Mouse (Mus musculus) stomach, embryonic 16.5 days (tissue): ENCODE data around the gene Vtcn1. TPM values are rescaled to one million over a fixed set of nuclear protein-coding genes. Genes with fewer than 3 reads are reported as not detected.

Experiments
- ATAC-seq: fragments of 200-750 bp; cut with Nextera tagmentation; 2 replicates; pipeline ENCODE4 v1.8.0; 2017; ENCODE audit warnings: moderate number of reproducible peaks, moderate TSS enrichment; ENCODE audit not compliant: insufficient read depth, low FRiP score
- H3K27ac ChIP-seq: fragments of 300-500 bp; sonication (generic); 2 replicates; pipeline ENCODE4 v1.5.1; 2014; ENCODE audit warnings: low read length
- H3K27me3 ChIP-seq: fragments of 300-500 bp; sonication (generic); 2 replicates; pipeline ENCODE4 v1.6.1; 2014; ENCODE audit warnings: low read length, control low read depth, mixed read lengths; ENCODE audit not compliant: control insufficient read depth, insufficient read depth
- H3K36me3 ChIP-seq: fragments of 300-500 bp; sonication (generic); 2 replicates; pipeline ENCODE4 v1.6.1; 2014; ENCODE audit warnings: low read length; ENCODE audit not compliant: control insufficient read depth, insufficient read depth
- H3K4me1 ChIP-seq: fragments of 300-500 bp; sonication (generic); 2 replicates; pipeline ENCODE4 v1.6.1; 2014; ENCODE audit warnings: low read length, control low read depth, mixed read lengths; ENCODE audit not compliant: control insufficient read depth, insufficient read depth
- H3K4me2 ChIP-seq: fragments of 300-500 bp; sonication (generic); 2 replicates; pipeline ENCODE4 v1.6.1; 2014; ENCODE audit warnings: low read depth, low read length, mixed read lengths
- H3K4me3 ChIP-seq: fragments of 300-500 bp; sonication (generic); replicated peaks from 2 replicates; pipeline ENCODE4 v1.5.1; 2014; ENCODE audit warnings: mild to moderate bottlenecking, low read length
- H3K9ac ChIP-seq: fragments of 300-500 bp; sonication (generic); 2 replicates; pipeline ENCODE4 v1.6.1; 2014; ENCODE audit warnings: low read length
- H3K9me3 ChIP-seq: fragments of 300-500 bp; sonication (generic); replicated peaks from 2 replicates; pipeline ENCODE4 v1.6.1; 2016; ENCODE audit warnings: low read length, control low read depth; ENCODE audit not compliant: control insufficient read depth
- WGBS: fragments of 180-500 bp; shearing (Covaris S2); extraction: QIAGEN DNeasy Blood & Tissue Kit; methylation state at CpG from one replicate; pipeline ENCODE4 v1.1.7; 2014; 5-methylcytosine and 5-hydroxymethylcytosine counted together
- polyA plus RNA-seq: library from polyadenylated mRNA; unstranded; fragments of >200 nt; fragmentation: Nextera tagmentation; extraction: Ambion mirVana; gene quantifications from 2 replicates; pipeline ENCODE4 v1.2.1, GENCODE M21; 2015

Vtcn1 gene
- polyA plus RNA-seq: 2.1 and 3.1 TPM in 2 replicates

- Histone ChIP-seq H3K27me3 (no peaks in the 10 kb centered on the region), H3K4me3 (no peak within 1 kb of the TSS; the same call in 1 of the 2 replicates), H3K27ac (peak within 1 kb of the TSS; percentile 47), H3K4me2 (peak within 1 kb of the TSS; percentile 38; the same call in 1 of the 2 replicates), H3K9ac (peak within 1 kb of the TSS; percentile 40), H3K4me1 (peaks cover 17% of the 10 kb centered on the region), H3K36me3 (no peaks in the 10 kb centered on the region), H3K9me3 (no peaks in the 10 kb centered on the region)
- WGBS: 43% methylated on average over 6 of the region's 6 CpGs
- peak; percentile 62; the same call in 1 of the 2 replicates for ATAC-seq
These were observed at the start of gene Vtcn1 for GRCm38 (mm10) chr3:100825225-100825965. Gene Vtcn1 (plus strand): TSS chr3:100825459.

GRCm38 (mm10) chr3:100776967-100777366, 48.3 kb upstream of the Vtcn1 start:
- H3K27ac ChIP-seq: no peak overlapping the region
- H3K9me3 ChIP-seq: no peaks in the 10 kb centered on the region
- no peak overlapping the region for H3K4me2 ChIP-seq
- no peaks in the 10 kb centered on the region for H3K36me3 ChIP-seq
- H3K27me3 ChIP-seq: no peaks in the 10 kb centered on the region
- no peaks in the 10 kb centered on the region for H3K4me1 ChIP-seq
- 86% methylated on average over 6 of the region's 6 CpGs for WGBS
- ATAC-seq: no peak
- H3K4me3 ChIP-seq: no peak overlapping the region
- H3K9ac ChIP-seq: no peak overlapping the region

GRCm38 (mm10) chr3:100777568-100777967, 47.7 kb upstream of the Vtcn1 start:
- ATAC-seq: no peak
- no peaks in the 10 kb centered on the region for H3K4me1 ChIP-seq
- no peaks in the 10 kb centered on the region for H3K9me3 ChIP-seq
- H3K4me3 ChIP-seq: no peak overlapping the region
- no peak overlapping the region for H3K9ac ChIP-seq
- WGBS: 78% methylated on average over 4 of the region's 4 CpGs
- no peak overlapping the region for H3K27ac ChIP-seq
- no peaks in the 10 kb centered on the region for H3K36me3 ChIP-seq
- no peak overlapping the region for H3K4me2 ChIP-seq
- H3K27me3 ChIP-seq: no peaks in the 10 kb centered on the region

GRCm38 (mm10) chr3:100786076-100786475, 39.2 kb upstream of the Vtcn1 start:
- Histone ChIP-seq H3K9me3 (no peaks in the 10 kb centered on the region), H3K27ac (no peak overlapping the region), H3K27me3 (no peaks in the 10 kb centered on the region), H3K4me3 (no peak overlapping the region), H3K4me1 (no peaks in the 10 kb centered on the region), H3K9ac (no peak overlapping the region), H3K36me3 (no peaks in the 10 kb centered on the region), H3K4me2 (no peak overlapping the region)
- no peak for ATAC-seq
- WGBS: 54% methylated on average over 2 of the region's 2 CpGs

GRCm38 (mm10) chr3:100791670-100792069, 33.6 kb upstream of the Vtcn1 start:
- Histone ChIP-seq H3K4me2 (no peak overlapping the region), H3K36me3 (no peaks in the 10 kb centered on the region), H3K4me3 (no peak overlapping the region), H3K27me3 (no peaks in the 10 kb centered on the region), H3K9me3 (no peaks in the 10 kb centered on the region), H3K4me1 (no peaks in the 10 kb centered on the region), H3K27ac (no peak overlapping the region), H3K9ac (no peak overlapping the region)
- ATAC-seq: no peak
- WGBS: 84% methylated on average over 3 of the region's 3 CpGs

- H3K36me3 ChIP-seq: no peaks in the 10 kb centered on the region
- no peaks in the 10 kb centered on the region for H3K9me3 ChIP-seq
- H3K4me3 ChIP-seq: no peak overlapping the region
- no peak overlapping the region for H3K27ac ChIP-seq
- H3K27me3 ChIP-seq: no peaks in the 10 kb centered on the region
- H3K4me2 ChIP-seq: no peak overlapping the region
- H3K9ac ChIP-seq: no peak overlapping the region
- 80% methylated on average over 2 of the region's 2 CpGs for WGBS
- ATAC-seq: no peak
- H3K4me1 ChIP-seq: no peaks in the 10 kb centered on the region
These were observed 31.9 kb upstream of the Vtcn1 start for GRCm38 (mm10) chr3:100793345-100793744.

- no peak overlapping the region for H3K4me3 ChIP-seq
- no peaks in the 10 kb centered on the region for H3K9me3 ChIP-seq
- no peak for ATAC-seq
- H3K4me1 ChIP-seq: no peaks in the 10 kb centered on the region
- H3K36me3 ChIP-seq: no peaks in the 10 kb centered on the region
- H3K4me2 ChIP-seq: no peak overlapping the region
- H3K27me3 ChIP-seq: no peaks in the 10 kb centered on the region
- no peak overlapping the region for H3K27ac ChIP-seq
- 70% methylated on average over 4 of the region's 4 CpGs for WGBS
- H3K9ac ChIP-seq: no peak overlapping the region
These were observed 28.7 kb upstream of the Vtcn1 start for GRCm38 (mm10) chr3:100796571-100796970.

GRCm38 (mm10) chr3:100797166-100798145, 27.8 kb upstream of the Vtcn1 start:
- ATAC-seq: no peak
- H3K36me3 ChIP-seq: no peaks in the 10 kb centered on the region
- no peaks in the 10 kb centered on the region for H3K4me1 ChIP-seq
- no peak overlapping the region for H3K4me2 ChIP-seq
- no peak overlapping the region for H3K27ac ChIP-seq
- H3K9me3 ChIP-seq: no peaks in the 10 kb centered on the region
- no peak overlapping the region for H3K4me3 ChIP-seq
- no peak overlapping the region for H3K9ac ChIP-seq
- H3K27me3 ChIP-seq: no peaks in the 10 kb centered on the region
- WGBS: 76% methylated on average over 6 of the region's 6 CpGs

GRCm38 (mm10) chr3:100798872-100799422, 26.3 kb upstream of the Vtcn1 start:
- Histone ChIP-seq H3K4me1 (no peaks in the 10 kb centered on the region), H3K4me3 (no peak overlapping the region), H3K27me3 (no peaks in the 10 kb centered on the region), H3K27ac (no peak overlapping the region), H3K9ac (no peak overlapping the region), H3K36me3 (no peaks in the 10 kb centered on the region), H3K9me3 (no peaks in the 10 kb centered on the region), H3K4me2 (no peak overlapping the region)
- WGBS: 89% methylated on average over 3 of the region's 3 CpGs
- no peak for ATAC-seq
